Mouse (Mus musculus) midbrain, embryonic 14.5 days (tissue): ENCODE results near the gene Slc10a1. TPM values are rescaled to one million over a fixed set of nuclear protein-coding genes. Genes with fewer than 3 reads are reported as not detected.

Source experiments
- ATAC-seq: fragments of 200-750 bp; cut with Nextera tagmentation; 2 replicates; pipeline ENCODE4 v1.8.0; 2017; ENCODE audit warnings: moderate number of reproducible peaks, moderate library complexity; ENCODE audit not compliant: low FRiP score, low TSS enrichment
- DNase-seq: peaks from one replicate; pipeline ENCODE4 v3.0.0-alpha.2; 2015
- H3K27ac ChIP-seq: fragments of 300-500 bp; sonication (generic); replicated peaks from 2 replicates; pipeline ENCODE4 v1.5.1; 2014; ENCODE audit warnings: mild to moderate bottlenecking, low read depth, low read length, moderate library complexity
- H3K27me3 ChIP-seq: fragments of 300-500 bp; sonication (generic); 2 replicates; pipeline ENCODE4 v1.6.1; 2014; ENCODE audit warnings: low read length, control low read depth, mixed read lengths; ENCODE audit not compliant: control insufficient read depth, insufficient read depth
- H3K36me3 ChIP-seq: fragments of 300-500 bp; sonication (generic); 2 replicates; pipeline ENCODE4 v1.6.1; 2014; ENCODE audit warnings: low read length, control low read depth; ENCODE audit not compliant: control insufficient read depth, insufficient read depth
- H3K4me1 ChIP-seq: fragments of 300-500 bp; sonication (generic); 2 replicates; pipeline ENCODE4 v1.6.1; 2014; ENCODE audit warnings: mild to moderate bottlenecking, antibody characterized with exemption, low read length, control low read depth; ENCODE audit not compliant: control insufficient read depth, insufficient read depth
- H3K4me2 ChIP-seq: fragments of 300-500 bp; sonication (generic); 2 replicates; pipeline ENCODE4 v1.6.1; 2014; ENCODE audit warnings: mild to moderate bottlenecking, low read length, moderate library complexity
- H3K4me3 ChIP-seq: fragments of 300-500 bp; sonication (generic); replicated peaks from 2 replicates; pipeline ENCODE4 v1.5.1; 2014; ENCODE audit warnings: low read depth, low read length
- H3K9ac ChIP-seq: fragments of 300-500 bp; sonication (generic); replicated peaks from 2 replicates; pipeline ENCODE4 v1.6.1; 2014; ENCODE audit warnings: mild to moderate bottlenecking, low read length, moderate library complexity
- H3K9me3 ChIP-seq: fragments of 300-500 bp; sonication (generic); 2 replicates; pipeline ENCODE4 v1.6.1; 2016; ENCODE audit warnings: low read length, control low read depth, mixed read lengths; ENCODE audit not compliant: control insufficient read depth
- WGBS: fragments of 180-500 bp; shearing (Covaris S2); extraction: QIAGEN DNeasy Blood & Tissue Kit; methylation state at CpG from one replicate; pipeline ENCODE4 v1.1.7; 2014; 5-methylcytosine and 5-hydroxymethylcytosine counted together
- polyA plus RNA-seq: library from polyadenylated mRNA; unstranded; fragments of >200 nt; fragmentation: Nextera tagmentation; extraction: Ambion mirVana; gene quantifications from 2 replicates; pipeline ENCODE4 v1.2.1, GENCODE M21; 2014

The Slc10a1 gene
- polyA plus RNA-seq, 1 experiment from 2014 or later, result 0.50 TPM

DNA sequence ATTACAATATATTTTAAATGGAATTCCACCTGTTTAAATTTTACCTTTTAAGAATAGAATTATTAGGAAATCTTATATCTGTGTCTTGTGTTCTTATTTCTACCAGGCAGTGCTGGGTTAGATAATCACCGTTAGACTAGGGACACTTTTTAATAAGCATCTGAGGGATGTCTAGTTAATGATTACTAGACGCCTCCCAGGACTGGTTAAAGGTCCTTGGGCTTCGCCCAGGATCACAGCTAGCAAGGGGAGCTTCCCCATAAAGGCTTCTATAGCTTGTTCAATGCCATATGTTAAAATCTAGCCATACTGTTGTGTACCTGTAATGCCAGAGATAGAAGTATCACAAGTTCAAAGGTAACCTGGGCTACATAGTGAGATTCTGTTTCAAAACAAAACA lies 39.6 kb downstream of the Slc10a1 start:
- Histone ChIP-seq H3K4me1 (no peaks in the 10 kb centered on the region), H3K9me3 (no peaks in the 10 kb centered on the region), H3K9ac (no peak overlapping the region), H3K4me3 (no peak overlapping the region), H3K27me3 (no peaks in the 10 kb centered on the region), H3K4me2 (no peak overlapping the region), H3K36me3 (no peaks in the 10 kb centered on the region), H3K27ac (no peak overlapping the region)
- DNase-seq, result no peak
- ATAC-seq, result no peak
- WGBS, result 89% methylated on average over 3 of the region's 3 CpGs

DNA sequence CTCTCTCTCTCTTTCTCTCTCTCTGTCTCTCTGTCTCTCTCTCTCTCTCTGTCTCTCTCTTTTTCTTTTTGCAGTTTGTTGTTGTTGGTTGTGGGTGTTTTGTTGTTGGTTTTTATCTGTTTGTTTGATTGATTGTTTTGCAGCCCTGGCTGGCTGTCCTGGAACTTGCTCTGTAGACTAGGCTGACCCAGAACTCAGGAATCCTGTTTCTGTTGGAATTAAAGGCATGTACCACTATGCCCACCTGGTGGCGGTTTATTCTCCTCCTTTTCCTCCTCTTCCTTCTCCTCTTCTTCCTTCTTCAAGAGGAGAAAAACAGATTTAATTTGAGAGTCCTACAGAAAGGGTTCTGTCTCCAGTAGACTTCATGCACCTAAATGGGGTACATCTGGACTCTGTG lies 41.0 kb downstream of the Slc10a1 start:
- Histone ChIP-seq H3K4me1 (no peaks in the 10 kb centered on the region), H3K27me3 (no peaks in the 10 kb centered on the region), H3K9ac (no peak overlapping the region), H3K36me3 (no peaks in the 10 kb centered on the region), H3K4me2 (no peak overlapping the region), H3K9me3 (no peaks in the 10 kb centered on the region), H3K4me3 (no peak overlapping the region), H3K27ac (no peak overlapping the region)
- 86% methylated on average over 1 of the region's 1 CpGs for WGBS
- DNase-seq (no peak), ATAC-seq (no peak)

DNA sequence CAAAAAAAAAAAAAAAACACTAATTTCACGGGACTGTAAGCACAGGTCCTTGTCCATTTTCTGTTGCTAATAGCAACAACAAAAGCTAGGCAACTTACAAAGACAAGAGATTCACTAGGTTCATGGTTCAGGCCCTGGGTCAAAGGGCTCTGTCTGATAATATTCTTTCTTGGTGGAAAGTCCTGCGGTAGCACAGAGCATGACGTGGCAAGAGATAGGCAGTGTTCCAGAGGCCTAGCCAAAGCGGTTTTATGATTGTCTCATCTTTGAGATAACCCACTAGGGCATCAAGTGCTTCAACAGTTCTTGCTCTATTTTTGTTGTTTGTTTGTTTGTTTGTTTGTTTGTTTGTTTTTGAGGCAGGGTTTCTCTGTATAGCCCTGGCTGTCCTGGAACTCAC lies 42.0 kb downstream of the Slc10a1 start:
- H3K4me3 ChIP-seq, result no peak overlapping the region
- ATAC-seq, result no peak

DNA sequence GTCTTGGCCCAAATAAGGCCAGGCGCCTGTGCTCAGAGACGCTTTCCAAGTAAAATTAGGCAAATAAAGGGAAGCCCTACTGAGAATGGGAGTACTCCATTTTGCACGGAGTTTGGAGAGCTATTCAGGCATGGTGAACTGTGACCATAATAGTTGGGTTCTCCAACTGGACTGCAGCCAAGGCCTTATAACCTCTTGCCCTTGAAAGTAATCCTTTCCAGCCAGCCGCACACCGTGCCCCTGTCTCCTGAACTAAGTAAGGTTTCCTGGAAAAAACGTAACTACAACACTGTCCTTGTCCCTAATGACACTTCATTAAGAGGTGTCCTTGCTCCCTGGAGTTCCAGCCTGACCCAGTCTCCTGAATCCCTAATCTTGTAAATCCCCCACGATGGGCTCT lies 42.6 kb downstream of the Slc10a1 start:
- Histone ChIP-seq H3K4me1 (no peaks in the 10 kb centered on the region), H3K4me2 (no peak overlapping the region), H3K9me3 (no peaks in the 10 kb centered on the region), H3K27ac (no peak overlapping the region), H3K4me3 (no peak overlapping the region), H3K9ac (no peak overlapping the region), H3K27me3 (no peaks in the 10 kb centered on the region), H3K36me3 (no peaks in the 10 kb centered on the region)
- 17% methylated on average over 7 of the region's 7 CpGs for WGBS
- no peak for ATAC-seq
- DNase-seq, result peak; percentile 5

More for the DNA sequence above, 42.0 kb downstream of the Slc10a1 start:
- H3K9me3 ChIP-seq, result no peaks in the 10 kb centered on the region
- no peak for DNase-seq
- no peaks in the 10 kb centered on the region for H3K27me3 ChIP-seq
- 81% methylated on average over 4 of the region's 4 CpGs for WGBS
- no peak overlapping the region for H3K27ac ChIP-seq
- H3K4me2 ChIP-seq, result no peak overlapping the region
- no peaks in the 10 kb centered on the region for H3K4me1 ChIP-seq
- no peaks in the 10 kb centered on the region for H3K36me3 ChIP-seq
- no peak overlapping the region for H3K9ac ChIP-seq

DNA sequence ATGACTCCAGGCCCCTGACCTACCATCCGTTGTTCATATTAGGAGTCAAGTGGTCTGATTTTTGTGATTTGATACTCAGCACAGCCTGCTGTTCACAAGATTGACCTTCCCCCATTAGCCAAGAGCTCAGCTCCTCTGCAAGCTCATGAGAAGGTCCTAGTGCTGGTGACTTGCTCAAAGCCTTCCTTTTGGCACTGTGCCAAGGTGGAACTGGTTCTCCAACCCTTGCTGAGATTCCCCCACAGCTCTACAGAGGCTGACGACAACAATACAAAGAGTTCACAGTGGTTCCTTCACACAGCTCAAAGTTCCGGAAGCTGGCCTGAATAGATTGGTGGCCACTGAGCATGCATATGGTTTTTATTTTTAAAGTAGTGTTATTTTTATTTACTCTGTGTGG lies 44.3 kb downstream of the Slc10a1 start:
- DNase-seq (peak; percentile 33), ATAC-seq (no peak)
- no peak overlapping the region for H3K4me3 ChIP-seq
- no peak overlapping the region for H3K27ac ChIP-seq
- H3K4me1 ChIP-seq, result no peaks in the 10 kb centered on the region
- 62% methylated on average over 3 of the region's 3 CpGs for WGBS
- no peaks in the 10 kb centered on the region for H3K27me3 ChIP-seq
- no peak overlapping the region for H3K4me2 ChIP-seq
- no peak overlapping the region for H3K9ac ChIP-seq
- no peaks in the 10 kb centered on the region for H3K36me3 ChIP-seq
- no peaks in the 10 kb centered on the region for H3K9me3 ChIP-seq

DNA sequence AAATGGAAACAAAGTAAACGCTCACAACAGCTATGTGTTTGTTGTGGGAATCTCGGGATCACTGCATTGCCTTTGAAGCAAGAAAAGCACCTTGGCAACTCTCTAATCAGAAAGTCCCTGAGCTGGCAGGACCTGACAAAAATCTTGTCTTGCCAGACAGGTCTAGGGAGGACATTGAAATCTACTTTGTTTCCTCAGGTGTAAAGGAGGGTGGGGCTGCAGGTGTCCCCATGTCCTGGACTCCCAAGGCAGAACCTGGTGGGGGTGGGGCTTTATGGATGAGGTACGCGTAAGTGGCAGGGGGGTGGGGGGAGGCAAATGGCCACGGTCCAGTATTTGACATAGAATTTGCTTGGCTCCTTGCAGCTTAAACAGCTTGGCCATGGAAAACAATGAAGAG lies 44.9 kb downstream of the Slc10a1 start:
- no peaks in the 10 kb centered on the region for H3K9me3 ChIP-seq
- H3K27ac ChIP-seq, result no peak overlapping the region
- no peak overlapping the region for H3K4me2 ChIP-seq
- no peaks in the 10 kb centered on the region for H3K27me3 ChIP-seq
- H3K36me3 ChIP-seq, result no peaks in the 10 kb centered on the region
- no peak for DNase-seq
- H3K4me1 ChIP-seq, result no peaks in the 10 kb centered on the region
- 64% methylated on average over 5 of the region's 5 CpGs for WGBS
- H3K9ac ChIP-seq, result no peak overlapping the region
- ATAC-seq, result no peak
- no peak overlapping the region for H3K4me3 ChIP-seq

DNA sequence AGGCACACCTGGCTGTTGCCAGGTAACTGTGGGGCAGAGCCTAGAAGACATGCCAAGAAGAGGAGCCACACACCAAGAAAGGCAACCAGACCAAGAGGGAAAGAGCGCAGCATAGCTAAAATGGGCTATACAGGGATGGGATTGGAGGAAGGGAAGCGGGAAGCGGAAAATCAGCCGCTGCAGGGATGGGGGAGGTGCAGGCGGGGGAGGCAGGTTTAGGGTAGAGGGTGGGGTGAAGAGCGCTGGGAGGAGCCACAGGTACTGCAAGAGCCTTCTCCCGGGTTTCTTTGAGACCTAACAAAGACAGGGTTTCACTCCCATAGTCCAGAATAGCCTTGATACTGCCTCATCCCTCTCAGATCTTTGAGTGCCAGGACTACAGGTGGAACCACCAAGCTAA lies 45.6 kb downstream of the Slc10a1 start:
- no peaks in the 10 kb centered on the region for H3K4me1 ChIP-seq
- WGBS, result 12% methylated on average over 7 of the region's 7 CpGs
- no peak for ATAC-seq
- no peak overlapping the region for H3K27ac ChIP-seq
- H3K9ac ChIP-seq, result no peak overlapping the region
- no peak overlapping the region for H3K4me3 ChIP-seq
- DNase-seq, result no peak
- no peaks in the 10 kb centered on the region for H3K36me3 ChIP-seq
- no peaks in the 10 kb centered on the region for H3K27me3 ChIP-seq
- no peaks in the 10 kb centered on the region for H3K9me3 ChIP-seq
- peak overlapping the region; percentile 17; the same call in 1 of the 2 replicates for H3K4me2 ChIP-seq

DNA sequence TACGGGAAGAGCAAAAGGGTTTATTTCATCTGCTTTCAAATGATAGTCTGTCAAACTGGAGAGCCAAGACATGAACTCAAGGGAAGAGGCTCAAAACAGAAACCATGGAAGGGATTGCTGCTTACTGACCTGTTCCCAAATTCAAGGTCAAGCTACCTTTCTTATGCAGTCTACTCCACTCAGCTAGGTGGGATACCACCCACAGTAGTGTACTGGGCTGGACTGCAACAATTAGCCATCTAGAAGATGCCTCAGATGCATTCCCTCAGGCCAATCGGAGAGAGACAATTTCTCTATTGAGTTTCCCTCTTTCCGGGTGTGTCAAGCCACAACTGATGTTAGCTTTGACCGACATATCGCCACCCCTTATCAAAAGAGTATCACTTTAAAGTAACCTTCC lies 47.2 kb downstream of the Slc10a1 start:
- ATAC-seq (no peak), DNase-seq (no peak)
- Histone ChIP-seq H3K4me1 (no peaks in the 10 kb centered on the region), H3K4me2 (no peak overlapping the region), H3K27ac (no peak overlapping the region), H3K9me3 (no peaks in the 10 kb centered on the region), H3K4me3 (no peak overlapping the region), H3K36me3 (no peaks in the 10 kb centered on the region), H3K27me3 (no peaks in the 10 kb centered on the region), H3K9ac (no peak overlapping the region)
- 95% methylated on average over 5 of the region's 5 CpGs for WGBS

DNA sequence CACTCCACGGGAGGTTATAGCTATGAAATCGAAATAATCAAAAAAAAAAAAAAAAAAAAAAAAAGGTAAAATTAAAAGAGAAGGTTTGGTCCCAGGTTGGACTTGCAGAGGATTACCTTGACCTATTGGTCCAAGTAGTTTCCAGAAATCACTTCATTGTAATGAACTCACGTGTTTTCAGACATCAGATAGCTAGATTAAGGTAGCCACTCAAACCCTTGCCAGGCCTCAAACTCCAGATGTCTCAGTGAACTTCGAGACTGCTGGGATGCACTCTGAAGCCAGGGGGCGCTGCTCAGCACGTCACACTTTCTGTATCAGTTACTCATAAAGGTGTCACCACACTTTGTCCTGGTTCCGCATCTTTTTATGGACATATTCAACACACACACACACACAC lies 50.7 kb downstream of the Slc10a1 start:
- Histone ChIP-seq H3K4me2 (no peak overlapping the region), H3K27me3 (no peaks in the 10 kb centered on the region), H3K27ac (no peak overlapping the region), H3K9ac (no peak overlapping the region), H3K4me1 (no peaks in the 10 kb centered on the region), H3K4me3 (no peak overlapping the region), H3K9me3 (no peaks in the 10 kb centered on the region), H3K36me3 (no peaks in the 10 kb centered on the region)
- 60% methylated on average over 7 of the region's 7 CpGs for WGBS
- DNase-seq (peak; percentile 11), ATAC-seq (no peak)
